Mouse (Mus musculus) urinary bladder, postnatal 14 days (tissue): ENCODE measurements around the gene Olfr933.

ENCODE experiments used
- DNase-seq: peaks from one replicate; pipeline ENCODE4 v3.0.0; 2021; ENCODE audit warnings: low spot score

Olfr933 gene

GRCm38 (mm10) chr9:38972013-38972412 lies at the start of gene Olfr933:
Gene Olfr933 (plus strand): TSS chr9:38972313.
- no peak for DNase-seq

- no peak for DNase-seq
Observed at GRCm38 (mm10) chr9:38929509-38929908, 42.6 kb upstream of the Olfr933 start, which contains the start of gene Olfr930. Gene Olfr930 (plus strand): TSS chr9:38929809.

DNA sequence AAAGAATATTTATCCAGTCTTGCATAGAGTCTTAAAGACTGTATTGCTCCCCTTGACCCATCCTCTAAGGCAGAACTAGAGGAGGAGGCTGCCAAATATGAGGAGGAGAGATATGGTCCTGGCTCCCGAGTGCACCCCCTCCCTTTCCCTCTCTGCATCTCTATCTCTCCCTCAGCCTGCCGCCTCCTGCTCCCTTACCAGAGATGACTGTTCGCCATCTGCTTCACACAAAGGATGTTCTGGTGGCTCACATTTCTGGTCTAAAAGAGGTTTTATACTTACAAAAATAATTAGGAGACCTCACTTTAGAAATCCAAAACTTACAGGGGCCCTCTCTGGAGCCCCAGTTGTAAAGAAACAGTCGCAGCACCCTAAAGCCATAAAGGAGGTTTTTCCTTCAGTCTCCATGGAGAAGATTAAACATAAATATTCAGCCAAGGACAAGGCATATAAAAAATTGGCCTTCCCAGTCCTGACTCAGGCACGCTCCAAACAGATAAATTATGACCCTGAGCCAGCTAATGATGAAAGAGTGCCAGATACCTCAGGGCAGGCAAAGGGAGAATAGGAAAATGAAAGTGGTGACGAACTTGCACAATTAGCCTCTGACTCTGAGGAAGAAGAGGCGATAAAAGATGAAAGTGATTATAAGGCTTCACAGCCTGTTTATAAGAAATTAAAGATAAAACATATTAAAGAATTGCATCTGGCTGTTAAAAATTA lies 18.6 kb upstream of the Olfr933 start:
- DNase-seq: no peak

DNA sequence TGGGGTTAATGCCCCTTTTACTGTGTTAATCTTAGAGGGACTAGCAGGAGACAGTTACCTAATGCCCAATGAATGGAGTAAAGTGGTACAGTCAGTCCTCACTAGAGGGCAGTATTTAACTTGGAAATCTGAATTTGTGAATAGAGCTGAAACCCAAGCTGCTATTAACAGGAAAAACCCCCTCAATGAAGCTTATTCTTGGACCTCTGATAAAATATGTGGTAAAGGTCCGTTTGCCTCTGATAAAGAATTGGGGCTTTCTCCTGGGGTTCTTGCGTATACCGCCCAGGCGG lies 18.0 kb upstream of the Olfr933 start:
- DNase-seq: no peak

DNA sequence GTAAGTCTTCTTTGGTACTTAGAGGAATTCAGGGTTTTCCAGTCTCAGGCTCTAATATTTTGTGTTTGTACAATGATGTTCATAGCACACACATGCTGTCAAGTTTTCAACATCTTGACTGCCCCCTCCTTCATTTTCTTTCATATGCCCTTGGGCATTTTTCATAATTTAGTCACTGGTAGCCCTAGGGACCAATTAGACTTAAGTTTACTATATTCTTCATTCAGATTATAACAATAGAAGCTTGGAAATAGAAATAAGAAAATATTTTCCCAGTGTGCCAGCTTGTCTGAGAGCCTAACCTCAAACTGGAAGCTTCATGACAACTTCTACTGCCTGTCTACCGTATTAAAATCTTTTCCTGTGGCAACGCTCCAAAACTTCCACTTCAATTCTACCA lies 16.1 kb downstream of the Olfr933 start, which contains the start of gene Olfr934:
TSS of gene Olfr934 (minus strand) at position 101 of the 400 bp plus-strand sequence.
- no peak for DNase-seq

DNA sequence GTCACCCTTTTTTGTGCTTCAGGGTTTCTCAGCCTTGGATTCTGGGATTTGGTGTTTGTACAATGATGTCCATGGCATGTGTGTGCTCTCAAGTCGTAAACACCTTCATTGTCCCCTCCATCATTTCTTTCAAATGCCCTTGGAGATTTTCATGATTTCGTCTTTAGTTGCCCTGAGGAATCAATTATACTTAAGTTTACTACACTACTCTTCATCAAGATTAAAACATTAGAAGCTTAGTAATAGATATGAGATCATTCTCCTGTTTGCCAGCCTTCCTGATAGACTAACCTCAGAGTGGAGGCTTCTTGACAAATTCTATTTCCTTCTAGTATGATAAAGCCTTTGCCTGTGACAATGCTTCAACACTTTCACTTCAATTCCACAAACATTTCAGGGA lies 27.5 kb downstream of the Olfr933 start, which contains the start of gene Olfr935:
TSS of gene Olfr935 (minus strand) at position 101 of the 400 bp plus-strand sequence.
- no peak for DNase-seq

DNA sequence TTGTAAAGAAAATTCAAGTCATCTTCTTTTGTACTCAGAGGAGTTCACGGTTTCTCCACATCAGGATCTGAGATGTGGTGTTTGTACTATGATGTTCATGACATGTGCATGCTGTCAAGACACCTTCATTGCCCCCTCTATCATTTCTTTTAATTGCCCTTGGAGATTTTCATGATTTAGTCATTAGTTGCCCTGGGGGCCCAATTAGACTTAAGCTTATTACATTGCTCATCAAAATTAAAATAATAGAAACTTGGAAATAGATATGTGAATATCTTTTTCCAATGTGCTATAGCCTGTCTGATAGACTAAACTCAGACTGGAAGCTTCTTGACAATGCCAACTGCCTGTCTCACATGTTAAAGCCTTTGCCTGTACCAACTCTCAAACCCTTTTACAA lies 51.2 kb downstream of the Olfr933 start, which contains the start of gene Olfr146:
TSS of gene Olfr146 (minus strand) at position 101 of the 400 bp plus-strand sequence.
- no peak for DNase-seq
